Mouse (Mus musculus): ENCODE measurements around the gene Ldb3. TPM values are rescaled to one million over a fixed set of nuclear protein-coding genes. Genes with fewer than 3 reads are reported as not detected.

Gene Ldb3
- total RNA-seq, 2 experiments from 2014 or later, result 2,264 to 2,912 TPM

GRCm38 (mm10) chr14:34590743-34591675 is 2.5 kb upstream of the Ldb3 start:
- no peak for DNase-seq

- DNase-seq, result no peak
These were observed 1.6 kb upstream of the Ldb3 start for GRCm38 (mm10) chr14:34590017-34590570.

GRCm38 (mm10) chr14:34589185-34589713 is 767 bp upstream of the Ldb3 start:
- DNase-seq, result peak; percentile 75

GRCm38 (mm10) chr14:34588005-34588404 is 477 bp downstream of the Ldb3 start:
- no peak for DNase-seq

- DNase-seq, result no peak
These were observed 1.6 kb downstream of the Ldb3 start for GRCm38 (mm10) chr14:34586871-34587270.

- DNase-seq, result no peak
These were observed 3.0 kb downstream of the Ldb3 start for GRCm38 (mm10) chr14:34585358-34586105.

- peak; percentile 80 for DNase-seq
These were observed 5.6 kb downstream of the Ldb3 start for GRCm38 (mm10) chr14:34582740-34583427.

GRCm38 (mm10) chr14:34576858-34577257 is 11.6 kb downstream of the Ldb3 start:
- DNase-seq, result no peak

GRCm38 (mm10) chr14:34574068-34574467 is 14.4 kb downstream of the Ldb3 start:
- peak; percentile 86 for DNase-seq

- no peak for DNase-seq
These were observed 15.1 kb downstream of the Ldb3 start for GRCm38 (mm10) chr14:34573348-34573913.

GRCm38 (mm10) chr14:34571610-34572387 is 16.7 kb downstream of the Ldb3 start:
- DNase-seq, result no peak

- DNase-seq, result no peak
These were observed 17.6 kb downstream of the Ldb3 start for GRCm38 (mm10) chr14:34570903-34571302.

- DNase-seq, result no peak
These were observed 18.2 kb downstream of the Ldb3 start for GRCm38 (mm10) chr14:34570294-34570693.

GRCm38 (mm10) chr14:34569534-34570194 is 18.8 kb downstream of the Ldb3 start:
- no peak for DNase-seq

GRCm38 (mm10) chr14:34568626-34569025 is 19.9 kb downstream of the Ldb3 start:
- no peak for DNase-seq

- DNase-seq, result peak; percentile 51
These were observed 20.8 kb downstream of the Ldb3 start for GRCm38 (mm10) chr14:34567697-34568096.

GRCm38 (mm10) chr14:34566530-34566929 is 22.0 kb downstream of the Ldb3 start:
- peak; percentile 11 for DNase-seq

GRCm38 (mm10) chr14:34565711-34566110 is 22.8 kb downstream of the Ldb3 start:
- peak; percentile 78 for DNase-seq

GRCm38 (mm10) chr14:34564646-34565045 is 23.8 kb downstream of the Ldb3 start:
- DNase-seq, result peak; percentile 73

- no peak for DNase-seq
These were observed 26.1 kb downstream of the Ldb3 start for GRCm38 (mm10) chr14:34562393-34562792.
